Mouse (Mus musculus) spleen, postnatal 36 days (tissue): ENCODE data around the gene Cmtr1.
"Not testable (repeated sequence)": the region's sequence is repeated elsewhere in the genome, so short reads cannot be mapped to it uniquely, and the experiment has no call there.

ENCODE experiments used
- DNase-seq, 2 experiments: peaks; one replicate each; pipeline ENCODE4 v3.0.0; 2022; ENCODE audit warnings: low spot score in 2 of 2, mixed read lengths in 1 of 2

The Cmtr1 gene

GRCm38 (mm10) chr17:29704781-29705180 lies 44.4 kb downstream of the Cmtr1 start:
- DNase-seq = peak; percentile 40 to 52

GRCm38 (mm10) chr17:29705881-29706280 lies 45.5 kb downstream of the Cmtr1 start:
- no peak for DNase-seq

DNA sequence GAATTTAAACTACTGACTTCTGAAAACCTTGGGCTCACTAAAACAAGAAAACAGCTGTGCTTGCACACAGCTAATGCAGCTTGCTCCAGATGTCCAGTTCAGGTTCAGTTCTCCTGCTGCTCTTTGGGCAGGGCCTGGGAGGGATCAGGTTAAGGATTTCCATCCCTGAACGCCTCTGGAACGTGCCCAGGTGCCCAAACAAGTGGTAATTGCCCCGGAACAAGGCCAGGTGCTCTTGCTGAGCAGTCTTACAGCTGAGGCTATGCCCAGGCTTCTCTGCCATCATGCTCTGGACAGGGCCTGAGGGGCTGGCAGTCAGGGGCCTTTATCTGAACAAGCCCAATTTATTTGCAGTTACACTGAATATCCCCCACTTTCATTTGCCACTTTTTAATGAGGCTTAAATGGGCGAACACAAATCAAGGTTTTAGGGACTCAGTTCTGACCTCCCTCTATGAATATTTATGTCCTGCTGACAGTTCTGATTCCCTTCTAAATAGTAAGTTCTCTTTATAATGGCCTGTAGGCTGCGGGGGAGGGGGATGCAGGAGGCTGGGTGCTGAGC lies 46.7 kb downstream of the Cmtr1 start:
- DNase-seq = no peak

DNA sequence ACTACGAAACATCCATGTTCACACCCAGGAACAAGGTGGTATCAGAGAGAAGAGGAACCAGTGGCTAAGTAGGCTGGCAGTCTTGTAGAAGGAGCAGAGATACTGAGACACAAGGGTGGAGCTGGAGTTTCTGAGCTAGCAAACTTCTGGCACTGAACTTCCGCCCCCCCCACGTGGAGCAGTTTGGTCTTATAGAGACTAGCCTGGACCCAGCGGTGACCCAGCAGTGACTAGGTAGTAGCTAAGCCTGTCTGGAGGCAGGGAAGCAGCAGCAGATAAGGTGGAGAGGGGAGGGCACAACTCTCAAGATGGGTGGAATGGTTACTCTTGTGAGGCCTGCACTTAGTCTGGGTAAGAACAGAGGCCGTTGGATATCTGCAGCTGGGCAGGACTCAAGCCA lies 48.4 kb downstream of the Cmtr1 start:
- no peak for DNase-seq

DNA sequence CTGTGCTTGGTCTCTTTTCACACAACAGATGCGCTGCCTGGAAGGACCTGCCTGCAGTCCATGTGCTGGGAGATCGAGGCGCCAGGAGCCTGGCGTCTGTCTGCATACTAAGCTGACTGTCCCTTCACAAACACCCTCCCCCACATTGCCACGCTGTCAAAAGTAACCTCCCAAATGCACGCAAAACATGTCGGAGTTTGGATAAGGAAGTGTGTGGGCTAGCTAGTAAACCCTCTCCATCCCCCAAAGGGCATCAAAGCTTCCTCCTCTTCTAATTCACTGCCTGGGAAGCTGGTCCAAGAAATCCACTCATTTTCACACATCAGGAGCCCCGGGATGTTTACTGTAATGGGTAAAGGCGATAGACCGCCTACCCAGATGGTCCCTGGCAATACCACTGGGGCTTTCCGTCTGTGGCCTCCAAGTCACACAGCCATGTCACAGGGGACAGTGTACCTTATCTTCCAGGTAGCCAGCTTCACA lies 50.2 kb downstream of the Cmtr1 start:
- DNase-seq = no peak

DNA sequence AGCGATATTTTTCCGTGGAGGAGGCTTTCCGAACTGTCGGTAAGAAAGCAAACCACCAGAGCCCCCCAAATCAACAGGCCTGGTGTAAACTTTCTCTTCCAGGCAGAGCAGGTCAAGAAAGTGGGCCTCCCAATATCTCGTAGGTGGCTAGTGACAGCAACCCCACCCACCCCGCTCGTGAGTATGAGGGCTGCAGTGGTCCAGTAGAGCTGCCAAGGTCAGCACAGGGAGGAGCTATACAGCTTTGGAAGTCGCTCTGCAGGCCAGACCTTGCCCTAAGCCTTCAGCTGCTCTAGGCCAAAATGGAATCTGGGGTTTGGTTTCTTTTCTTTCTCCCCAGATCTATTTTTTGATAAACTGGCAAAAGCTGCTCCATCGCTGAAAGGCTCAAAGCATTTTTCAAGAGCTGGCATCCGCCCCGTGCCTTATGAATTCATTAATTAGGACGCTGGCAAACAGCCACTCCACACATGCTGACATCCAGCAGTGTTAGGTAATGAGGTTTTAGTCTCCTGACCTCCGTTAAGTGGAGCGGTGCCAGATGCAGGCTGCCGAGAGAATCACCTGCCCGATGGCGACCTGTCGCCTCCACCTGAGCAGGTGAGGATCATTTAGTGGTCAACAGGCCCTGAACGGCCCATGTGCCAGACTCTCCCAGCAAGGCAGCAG lies 50.8 kb downstream of the Cmtr1 start:
- no peak for DNase-seq

GRCm38 (mm10) chr17:29711745-29712431 lies 51.5 kb downstream of the Cmtr1 start:
- no peak for DNase-seq

GRCm38 (mm10) chr17:29712565-29712964 lies 52.2 kb downstream of the Cmtr1 start:
- no peak for DNase-seq

DNA sequence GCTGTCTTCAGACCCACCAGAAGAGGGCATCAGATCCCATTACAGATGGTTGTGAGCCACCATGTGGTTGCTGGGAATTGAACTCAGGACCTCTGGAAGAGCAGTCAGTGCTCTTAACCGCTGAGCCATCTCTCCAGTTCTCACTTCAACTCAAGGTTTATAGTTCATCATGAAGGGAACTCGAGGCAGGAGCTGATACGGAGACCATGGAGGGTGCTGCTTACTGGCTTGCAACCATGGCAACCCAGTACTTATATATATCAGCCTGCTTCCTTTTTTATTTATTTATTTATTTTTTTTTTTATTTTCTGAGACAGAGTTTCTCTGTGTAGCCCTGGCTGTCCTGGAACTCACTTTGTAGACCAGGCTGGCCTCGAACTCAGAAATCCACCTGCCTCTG lies 53.3 kb downstream of the Cmtr1 start:
- DNase-seq = not testable (repeated sequence)

- DNase-seq = peak; percentile 94 to 96
Observed at GRCm38 (mm10) chr17:29716732-29717445, 56.5 kb downstream of the Cmtr1 start, which contains the start of gene Ccdc167. TSS of gene Ccdc167 (minus strand) at chr17:29717044.

DNA sequence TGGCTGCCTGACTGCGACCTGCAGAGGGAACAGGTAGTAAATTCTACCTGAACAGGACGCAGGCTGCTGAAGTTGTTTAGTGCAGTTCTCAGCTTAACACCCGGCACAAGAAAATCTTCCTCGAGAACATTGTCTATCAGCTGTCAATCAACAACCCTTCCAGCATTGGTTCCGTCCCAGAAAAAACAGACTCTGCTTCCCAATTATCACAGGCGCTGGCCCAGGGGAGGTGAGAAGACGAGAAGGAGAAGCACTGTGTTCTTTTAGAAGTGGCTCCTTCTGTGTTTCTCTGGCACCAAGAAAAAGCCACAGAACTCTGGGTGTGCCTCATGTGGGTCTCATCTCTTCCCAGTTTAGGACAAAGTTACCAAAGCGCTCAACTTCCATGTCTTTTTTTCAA lies 58.3 kb downstream of the Cmtr1 start:
- no peak for DNase-seq

GRCm38 (mm10) chr17:29719628-29720575 lies 59.5 kb downstream of the Cmtr1 start:
- no peak for DNase-seq

DNA sequence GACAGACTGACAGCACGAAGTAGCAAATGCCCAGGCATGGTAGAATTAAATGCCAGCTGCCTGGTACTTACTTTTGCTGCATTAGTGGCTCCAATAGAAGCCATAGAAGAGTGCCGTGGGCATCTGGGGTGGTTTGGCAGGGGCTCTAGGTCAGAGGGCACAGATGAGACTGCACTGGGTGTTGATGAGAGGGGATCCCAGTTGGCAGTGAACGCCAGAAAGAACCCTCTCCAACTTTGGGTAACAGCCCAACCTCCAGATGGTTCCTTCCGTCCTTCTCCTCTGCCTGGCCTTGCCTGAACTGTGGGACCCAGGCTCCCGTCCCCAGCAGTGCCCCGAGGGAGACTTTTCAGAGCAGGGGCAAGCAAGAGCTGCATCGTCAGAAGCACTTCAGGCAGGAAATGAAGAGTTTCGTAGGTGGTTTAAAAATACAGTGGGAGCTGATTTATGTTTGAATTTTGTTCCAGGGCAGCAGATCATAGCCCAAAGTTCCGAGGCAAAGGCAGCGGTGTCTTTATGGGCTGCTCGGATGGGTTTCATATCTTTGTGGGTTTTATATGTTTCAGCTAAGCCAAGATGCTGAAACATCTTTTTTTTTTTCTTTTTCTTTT lies 60.5 kb downstream of the Cmtr1 start:
- DNase-seq = peak in 1 of 2 experiments; percentile 27

GRCm38 (mm10) chr17:29724610-29725009 lies 64.2 kb downstream of the Cmtr1 start:
- DNase-seq = no peak

GRCm38 (mm10) chr17:29725027-29725620 lies 64.7 kb downstream of the Cmtr1 start:
- DNase-seq = no peak

- DNase-seq = no peak
Observed at GRCm38 (mm10) chr17:29728082-29728481, 67.7 kb downstream of the Cmtr1 start.

- no peak for DNase-seq
Observed at GRCm38 (mm10) chr17:29730510-29731265, 70.3 kb downstream of the Cmtr1 start.

- no peak for DNase-seq
Observed at GRCm38 (mm10) chr17:29731266-29731952, 71.0 kb downstream of the Cmtr1 start.

DNA sequence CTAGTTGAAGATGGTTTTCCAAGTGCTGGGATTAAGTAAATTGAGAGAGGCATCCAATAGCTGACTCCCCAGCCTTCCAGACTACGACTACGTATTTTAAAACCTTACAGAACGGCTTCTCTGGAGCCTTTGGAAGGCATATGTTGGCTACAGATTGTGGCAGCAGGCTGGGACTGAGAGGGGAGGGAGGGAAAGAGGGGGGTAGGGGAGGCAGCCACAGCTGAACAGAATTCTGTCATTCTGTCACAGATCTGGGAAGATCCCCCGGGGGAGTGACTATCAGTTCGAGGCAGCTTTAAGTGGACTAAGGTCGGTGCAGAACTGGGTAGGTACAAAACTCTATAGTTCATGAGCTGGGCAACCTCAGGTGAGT lies 71.5 kb downstream of the Cmtr1 start:
- DNase-seq = no peak
